Mouse (Mus musculus) forebrain, postnatal 0 days (tissue): ENCODE data around the gene Odf3l2. TPM values are rescaled to one million over a fixed set of nuclear protein-coding genes. Genes with fewer than 3 reads are reported as not detected.
A peak's percentile ranks its signal among the peaks of the same experiment; 100 is the strongest.

Source experiments
- ATAC-seq: fragments of 200-750 bp; cut with Nextera tagmentation; 2 replicates; pipeline ENCODE4 v1.8.0; 2017; ENCODE audit warnings: mild to moderate bottlenecking, moderate library complexity
- DNase-seq: peaks from one replicate; pipeline ENCODE4 v3.0.0-alpha.2; 2015
- H3K27ac ChIP-seq: fragments of 300-500 bp; sonication (generic); 2 replicates; pipeline ENCODE4 v1.5.1; 2014; ENCODE audit warnings: low read depth, mild to moderate bottlenecking, antibody characterized with exemption, low read length, moderate library complexity, mixed read lengths
- H3K27me3 ChIP-seq: fragments of 300-500 bp; sonication (generic); 2 replicates; pipeline ENCODE4 v1.6.1; 2014; ENCODE audit warnings: mild to moderate bottlenecking, low read length, mixed read lengths; ENCODE audit not compliant: insufficient read depth
- H3K36me3 ChIP-seq: fragments of 300-500 bp; sonication (generic); 2 replicates; pipeline ENCODE4 v1.6.1; 2014; ENCODE audit warnings: mild to moderate bottlenecking, moderate library complexity; ENCODE audit not compliant: insufficient read depth
- H3K4me1 ChIP-seq: fragments of 300-500 bp; sonication (generic); 2 replicates; pipeline ENCODE4 v1.6.1; 2014; ENCODE audit warnings: antibody characterized with exemption; ENCODE audit not compliant: insufficient read depth
- H3K4me2 ChIP-seq: fragments of 300-500 bp; sonication (generic); 2 replicates; pipeline ENCODE4 v1.6.1; 2014; ENCODE audit warnings: low read depth, mild to moderate bottlenecking, moderate library complexity
- H3K4me3 ChIP-seq: fragments of 300-500 bp; sonication (generic); 2 replicates; pipeline ENCODE4 v1.5.1; 2014; ENCODE audit warnings: low read depth, low read length, mixed read lengths
- H3K9ac ChIP-seq: fragments of 300-500 bp; sonication (generic); 2 replicates; pipeline ENCODE4 v1.6.1; 2014; ENCODE audit warnings: mild to moderate bottlenecking
- H3K9me3 ChIP-seq: fragments of 300-500 bp; sonication (generic); 2 replicates; pipeline ENCODE4 v1.6.1; 2016; ENCODE audit warnings: low read length
- CTCF ChIP-seq: sonication (generic); IDR thresholded peaks from 2 replicates; pipeline ENCODE4 v1.5.1; 2016; ENCODE audit warnings: antibody characterized with exemption, control low read depth, low read depth
- WGBS: fragments of 180-500 bp; shearing (Covaris S2); extraction: QIAGEN DNeasy Blood & Tissue Kit; methylation state at CpG from one replicate; pipeline ENCODE4 v1.1.7; 2014; 5-methylcytosine and 5-hydroxymethylcytosine counted together
- polyA plus RNA-seq: library from polyadenylated mRNA; unstranded; fragments of >200 nt; fragmentation: Nextera tagmentation; extraction: Ambion mirVana; gene quantifications from 2 replicates; pipeline ENCODE4 v1.2.1, GENCODE M21; 2015
- total RNA-seq: library from RNA; depleted of rRNA; stranded (reverse); fragments of >200 nt; gene quantifications from 2 replicates; pipeline ENCODE4 v1.2.3, GENCODE M21; 2014

Odf3l2 gene
- total and polyA plus RNA-seq, 2 experiments from 2014 or later, result 0.52 to 0.81 TPM

- Histone ChIP-seq H3K27me3 (no peaks in the 10 kb centered on the region), H3K9me3 (no peaks in the 10 kb centered on the region), H3K27ac (no peak within 1 kb of the TSS), H3K4me2 (no peak within 1 kb of the TSS), H3K9ac (no peak within 1 kb of the TSS), H3K4me3 (no peak within 1 kb of the TSS), H3K36me3 (no peaks in the 10 kb centered on the region), H3K4me1 (peaks cover 7% of the 10 kb centered on the region; the same call in 1 of the 2 replicates)
- ATAC-seq (no peak), DNase-seq (peak; percentile 64)
- WGBS, result 10% methylated on average over 13 of the region's 13 CpGs
- peak; percentile 89 for TF ChIP-seq CTCF
These were observed 18.7 kb upstream of the Odf3l2 start, which contains the start of gene Madcam1 for GRCm38 (mm10) chr10:79664131-79664665. TSS of gene Madcam1 (plus strand) at chr10:79664559.

- Histone ChIP-seq H3K9ac (no peak overlapping the region), H3K27me3 (no peaks in the 10 kb centered on the region), H3K27ac (no peak overlapping the region), H3K4me1 (no peaks in the 10 kb centered on the region), H3K4me2 (no peak overlapping the region), H3K9me3 (no peaks in the 10 kb centered on the region), H3K4me3 (no peak overlapping the region), H3K36me3 (no peaks in the 10 kb centered on the region)
- no peak for TF ChIP-seq CTCF
- DNase-seq (no peak), ATAC-seq (no peak)
- WGBS, result 33% methylated on average over 3 of the region's 3 CpGs
These were observed 16.3 kb upstream of the Odf3l2 start for GRCm38 (mm10) chr10:79661861-79662260.

GRCm38 (mm10) chr10:79660298-79660697, 14.8 kb upstream of the Odf3l2 start:
- Histone ChIP-seq H3K27me3 (no peaks in the 10 kb centered on the region), H3K4me2 (no peak overlapping the region), H3K36me3 (no peaks in the 10 kb centered on the region), H3K4me3 (no peak overlapping the region), H3K27ac (no peak overlapping the region), H3K9ac (no peak overlapping the region), H3K4me1 (peaks cover 9% of the 10 kb centered on the region), H3K9me3 (no peaks in the 10 kb centered on the region)
- ATAC-seq (no peak), DNase-seq (no peak)
- WGBS, result 84% methylated on average over 2 of the region's 2 CpGs
- peak; percentile 65 for TF ChIP-seq CTCF

- no peak overlapping the region for H3K4me2 ChIP-seq
- ATAC-seq (no peak), DNase-seq (no peak)
- H3K27me3 ChIP-seq, result no peaks in the 10 kb centered on the region
- WGBS, result 17% methylated on average over 4 of the region's 4 CpGs
- H3K9me3 ChIP-seq, result no peaks in the 10 kb centered on the region
- H3K9ac ChIP-seq, result no peak overlapping the region
- H3K36me3 ChIP-seq, result no peaks in the 10 kb centered on the region
- peaks cover 19% of the 10 kb centered on the region for H3K4me1 ChIP-seq
- no peak overlapping the region for H3K4me3 ChIP-seq
- H3K27ac ChIP-seq, result no peak overlapping the region
- no peak for TF ChIP-seq CTCF
These were observed 13.3 kb upstream of the Odf3l2 start for GRCm38 (mm10) chr10:79658829-79659228.

- Histone ChIP-seq H3K4me1 (peaks cover 19% of the 10 kb centered on the region), H3K9me3 (no peaks in the 10 kb centered on the region), H3K27ac (peak overlapping the region; percentile 85), H3K4me2 (peak overlapping the region; percentile 14; the same call in 1 of the 2 replicates), H3K27me3 (no peaks in the 10 kb centered on the region), H3K9ac (no peak overlapping the region), H3K36me3 (no peaks in the 10 kb centered on the region), H3K4me3 (no peak overlapping the region)
- 11% methylated on average over 1 of the region's 1 CpGs for WGBS
- peak; percentile 88 for DNase-seq
- TF ChIP-seq CTCF, result no peak
- ATAC-seq, result peak; percentile 95
These were observed 9.4 kb upstream of the Odf3l2 start for GRCm38 (mm10) chr10:79654946-79655395.

GRCm38 (mm10) chr10:79652789-79653188, 7.3 kb upstream of the Odf3l2 start:
- DNase-seq, result no peak
- WGBS, result 81% methylated on average over 7 of the region's 7 CpGs

GRCm38 (mm10) chr10:79649070-79649751, 3.7 kb upstream of the Odf3l2 start:
- H3K4me2 ChIP-seq, result no peak overlapping the region
- no peaks in the 10 kb centered on the region for H3K9me3 ChIP-seq
- peak; percentile 96 for TF ChIP-seq CTCF
- no peak overlapping the region for H3K4me3 ChIP-seq
- no peaks in the 10 kb centered on the region for H3K27me3 ChIP-seq
- H3K36me3 ChIP-seq, result no peaks in the 10 kb centered on the region
- peak; percentile 70 for ATAC-seq
- H3K9ac ChIP-seq, result no peak overlapping the region
- 0 out of 2 replicates have a peak, but pooled peaks cover 2% of the 10 kb centered on the region for H3K4me1 ChIP-seq
- H3K27ac ChIP-seq, result no peak overlapping the region
- DNase-seq, result peak; percentile 88
- WGBS, result 30% methylated on average over 7 of the region's 7 CpGs

More at GRCm38 (mm10) chr10:79652789-79653188, 7.3 kb upstream of the Odf3l2 start:
- H3K9me3 ChIP-seq, result no peaks in the 10 kb centered on the region
- no peaks in the 10 kb centered on the region for H3K27me3 ChIP-seq
- H3K4me2 ChIP-seq, result no peak overlapping the region
- no peak for TF ChIP-seq CTCF
- peaks cover 19% of the 10 kb centered on the region for H3K4me1 ChIP-seq
- no peak for ATAC-seq
- H3K27ac ChIP-seq, result no peak overlapping the region
- no peak overlapping the region for H3K4me3 ChIP-seq
- no peak overlapping the region for H3K9ac ChIP-seq
- H3K36me3 ChIP-seq, result no peaks in the 10 kb centered on the region
